Mouse (Mus musculus) forebrain, embryonic 10.5 days (tissue): ENCODE data around the gene Gabrr3. TPM values are rescaled to one million over a fixed set of nuclear protein-coding genes. Genes with fewer than 3 reads are reported as not detected.
"Not testable (repeated sequence)": the region's sequence is repeated elsewhere in the genome, so short reads cannot be mapped to it uniquely, and the experiment has no call there.

Experiments
- DNase-seq: peaks from one replicate; pipeline ENCODE4 v3.0.0-alpha.2; 2017; ENCODE audit warnings: low spot score; ENCODE audit errors: extremely low spot score
- H3K27ac ChIP-seq: fragments of 300-500 bp; sonication (generic); 2 replicates; pipeline ENCODE4 v1.5.1; 2016; ENCODE audit warnings: mild to moderate bottlenecking
- H3K27me3 ChIP-seq: fragments of 300-500 bp; sonication (generic); 2 replicates; pipeline ENCODE4 v1.6.1; 2016; ENCODE audit warnings: mild to moderate bottlenecking; ENCODE audit not compliant: poor library complexity, severe bottlenecking
- H3K36me3 ChIP-seq: fragments of 300-500 bp; sonication (generic); replicated peaks from 2 replicates; pipeline ENCODE4 v1.6.1; 2016; ENCODE audit warnings: mild to moderate bottlenecking, moderate library complexity
- H3K4me1 ChIP-seq: fragments of 300-500 bp; sonication (generic); 2 replicates; pipeline ENCODE4 v1.6.1; 2016
- H3K4me3 ChIP-seq: fragments of 300-500 bp; sonication (generic); 2 replicates; pipeline ENCODE4 v1.5.1; 2016; ENCODE audit warnings: mild to moderate bottlenecking, moderate library complexity
- H3K9me3 ChIP-seq: fragments of 300-500 bp; sonication (generic); 2 replicates; pipeline ENCODE4 v1.6.1; 2016; ENCODE audit warnings: mild to moderate bottlenecking, moderate library complexity
- WGBS: fragments of 180-500 bp; shearing (Covaris S2); methylation state at CpG from one replicate; pipeline ENCODE4 v1.1.7; 2016; 5-methylcytosine and 5-hydroxymethylcytosine counted together
- polyA plus RNA-seq: library from polyadenylated mRNA; unstranded; fragments of >200 nt; fragmentation: Nextera tagmentation; extraction: Ambion mirVana; gene quantifications from 2 replicates; pipeline ENCODE4 v1.2.1, GENCODE M21; 2016

The Gabrr3 gene
- polyA plus RNA-seq, 1 experiment from 2014 or later: 0.04 TPM

GRCm38 (mm10) chr16:59427960-59428359 lies 20.8 kb downstream of the Gabrr3 start:
- no peak for DNase-seq

GRCm38 (mm10) chr16:59433181-59433580 lies 26.0 kb downstream of the Gabrr3 start:
- DNase-seq: no peak
- Histone ChIP-seq H3K27me3 (no peaks in the 10 kb centered on the region), H3K4me3 (no peak overlapping the region), H3K4me1 (no peaks in the 10 kb centered on the region), H3K27ac (no peak overlapping the region), H3K9me3 (no peaks in the 10 kb centered on the region), H3K36me3 (no peaks in the 10 kb centered on the region)
- WGBS: 78% methylated on average over 11 of the region's 11 CpGs

More at GRCm38 (mm10) chr16:59427960-59428359, 20.8 kb downstream of the Gabrr3 start:
- H3K27me3 ChIP-seq: no peaks in the 10 kb centered on the region
- no peak overlapping the region for H3K4me3 ChIP-seq
- no peak overlapping the region for H3K27ac ChIP-seq
- no peaks in the 10 kb centered on the region for H3K4me1 ChIP-seq
- WGBS: 79% methylated on average over 7 of the region's 7 CpGs
- H3K36me3 ChIP-seq: no peaks in the 10 kb centered on the region
- H3K9me3 ChIP-seq: no peaks in the 10 kb centered on the region

DNA sequence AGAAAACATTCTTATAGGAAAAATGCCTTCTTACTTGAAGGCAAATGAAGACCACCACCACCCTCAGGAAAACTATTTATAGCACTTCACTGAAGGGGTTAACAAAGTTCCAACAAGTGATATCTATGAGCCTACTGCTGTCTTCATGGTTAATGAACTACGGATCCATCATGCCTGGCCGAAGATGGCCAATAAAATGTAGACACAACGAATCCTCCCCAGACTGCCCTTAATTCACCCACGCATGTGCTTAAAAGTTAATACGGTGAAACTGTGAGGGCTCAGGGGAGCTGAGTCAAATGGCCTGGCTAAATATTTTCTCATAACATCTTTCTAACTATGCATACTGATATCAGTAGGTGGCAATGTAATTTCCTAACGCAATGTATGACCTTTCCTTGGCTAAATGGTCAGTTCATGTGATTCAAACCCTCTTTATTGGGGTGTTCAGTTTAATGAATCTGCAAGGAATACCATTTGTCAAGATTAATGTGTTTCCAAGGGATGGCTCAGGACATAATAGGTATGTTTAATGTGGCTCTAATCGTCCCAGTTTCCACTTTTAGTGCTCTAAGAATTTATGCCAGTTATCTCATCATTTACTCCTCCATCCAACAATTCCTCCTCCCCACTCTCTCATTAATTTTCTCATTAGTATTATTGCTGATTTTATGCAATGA lies 37.9 kb downstream of the Gabrr3 start:
- no peaks in the 10 kb centered on the region for H3K27me3 ChIP-seq
- H3K36me3 ChIP-seq: no peaks in the 10 kb centered on the region
- no peak overlapping the region for H3K4me3 ChIP-seq
- no peak for DNase-seq
- H3K27ac ChIP-seq: no peak overlapping the region
- no peaks in the 10 kb centered on the region for H3K9me3 ChIP-seq
- no peaks in the 10 kb centered on the region for H3K4me1 ChIP-seq
- WGBS: 94% methylated on average over 7 of the region's 7 CpGs

DNA sequence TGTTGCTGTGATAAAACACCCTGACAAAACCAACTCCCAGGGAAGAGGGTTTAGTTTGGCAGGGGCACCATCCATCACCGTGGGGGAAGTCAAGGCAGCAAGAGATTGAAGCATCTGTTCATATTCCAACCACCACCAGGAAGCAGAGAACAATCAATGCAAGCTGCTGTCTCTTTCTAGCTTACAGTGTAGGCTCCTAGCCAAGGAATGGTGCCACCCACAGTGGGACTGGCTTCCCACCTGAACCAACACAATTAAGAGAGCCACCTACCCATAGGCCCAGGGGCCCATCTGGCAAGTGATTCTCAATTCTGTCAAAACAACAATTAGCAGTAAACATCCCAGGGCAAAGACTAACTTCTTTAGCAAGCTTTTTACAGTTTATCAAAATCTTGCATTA lies 41.0 kb downstream of the Gabrr3 start:
- Histone ChIP-seq H3K27ac (no peak overlapping the region), H3K4me1 (no peaks in the 10 kb centered on the region), H3K9me3 (no peaks in the 10 kb centered on the region), H3K36me3 (no peaks in the 10 kb centered on the region), H3K27me3 (no peaks in the 10 kb centered on the region), H3K4me3 (no peak overlapping the region)
- DNase-seq: no peak
- WGBS: 88% methylated on average over 1 of the region's 1 CpGs

- no peaks in the 10 kb centered on the region for H3K27me3 ChIP-seq
- H3K9me3 ChIP-seq: no peaks in the 10 kb centered on the region
- no peaks in the 10 kb centered on the region for H3K4me1 ChIP-seq
- H3K4me3 ChIP-seq: no peak overlapping the region
- H3K27ac ChIP-seq: no peak overlapping the region
- DNase-seq: no peak
- no peaks in the 10 kb centered on the region for H3K36me3 ChIP-seq
These were observed 42.0 kb downstream of the Gabrr3 start for GRCm38 (mm10) chr16:59449092-59449491.

GRCm38 (mm10) chr16:59451813-59452212 lies 44.7 kb downstream of the Gabrr3 start:
- no peaks in the 10 kb centered on the region for H3K9me3 ChIP-seq
- H3K36me3 ChIP-seq: no peaks in the 10 kb centered on the region
- DNase-seq: no peak
- H3K4me1 ChIP-seq: no peaks in the 10 kb centered on the region
- 88% methylated on average over 5 of the region's 5 CpGs for WGBS
- no peak overlapping the region for H3K27ac ChIP-seq
- H3K27me3 ChIP-seq: no peaks in the 10 kb centered on the region
- H3K4me3 ChIP-seq: no peak overlapping the region

GRCm38 (mm10) chr16:59459259-59459861 lies 52.2 kb downstream of the Gabrr3 start:
- not testable (repeated sequence) for H3K36me3 ChIP-seq, H3K27me3 ChIP-seq, DNase-seq, H3K27ac ChIP-seq, H3K4me3 ChIP-seq, H3K4me1 ChIP-seq, H3K9me3 ChIP-seq
- 75% methylated on average over 5 of the region's 5 CpGs for WGBS

DNA sequence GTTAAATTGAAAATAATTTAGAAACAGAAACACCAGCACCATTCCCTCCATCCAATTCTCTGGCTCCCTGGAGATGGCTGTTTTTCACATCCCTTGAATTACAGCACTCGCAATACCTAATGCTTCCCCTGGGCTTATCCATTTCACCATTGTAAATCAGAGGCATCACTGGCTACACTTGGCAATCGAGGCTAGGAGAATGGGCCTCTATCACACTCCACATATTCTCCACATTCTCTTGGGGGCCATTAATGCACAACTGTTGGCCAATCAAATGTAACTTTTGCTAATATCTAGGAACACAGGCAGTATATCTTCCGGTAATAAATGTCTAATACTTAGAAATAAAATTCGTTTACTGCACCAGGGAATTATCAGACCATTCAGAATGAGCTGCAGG lies 56.4 kb downstream of the Gabrr3 start:
- Histone ChIP-seq H3K27ac (no peak overlapping the region), H3K36me3 (no peaks in the 10 kb centered on the region), H3K9me3 (peaks cover 4% of the 10 kb centered on the region; the same call in 1 of the 2 replicates), H3K27me3 (no peaks in the 10 kb centered on the region), H3K4me3 (no peak overlapping the region), H3K4me1 (no peaks in the 10 kb centered on the region)
- WGBS: 83% methylated on average over 4 of the region's 4 CpGs
- DNase-seq: no peak

DNA sequence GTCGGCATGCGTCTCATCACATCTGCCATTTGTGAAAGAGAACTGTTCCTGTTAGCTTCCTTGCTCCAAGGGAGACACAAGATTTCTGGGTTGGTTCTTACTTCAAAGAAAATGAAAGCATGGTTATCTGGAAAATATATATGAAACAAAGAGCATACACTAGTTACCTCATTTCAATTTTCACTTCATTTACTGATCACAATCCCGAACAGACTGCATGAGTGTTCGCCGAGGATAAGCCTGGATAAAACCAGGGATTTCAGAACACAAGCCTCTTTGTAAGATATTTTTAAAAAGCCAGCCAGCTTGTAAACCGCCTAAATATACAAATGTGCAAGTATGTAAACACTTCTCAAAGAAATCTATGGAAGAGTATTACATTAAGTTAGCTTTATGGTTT lies 56.8 kb downstream of the Gabrr3 start:
- Histone ChIP-seq H3K9me3 (peaks cover 4% of the 10 kb centered on the region; the same call in 1 of the 2 replicates), H3K36me3 (no peaks in the 10 kb centered on the region), H3K27me3 (no peaks in the 10 kb centered on the region), H3K4me3 (no peak overlapping the region), H3K4me1 (no peaks in the 10 kb centered on the region), H3K27ac (no peak overlapping the region)
- no peak for DNase-seq
- 93% methylated on average over 6 of the region's 6 CpGs for WGBS

- Histone ChIP-seq H3K4me3 (no peak overlapping the region), H3K27ac (no peak overlapping the region), H3K27me3 (no peaks in the 10 kb centered on the region), H3K9me3 (no peaks in the 10 kb centered on the region; the same call in 1 of the 2 replicates), H3K36me3 (no peaks in the 10 kb centered on the region), H3K4me1 (peaks cover 16% of the 10 kb centered on the region)
- 90% methylated on average over 1 of the region's 1 CpGs for WGBS
- peak; percentile 8 for DNase-seq
These were observed 62.7 kb downstream of the Gabrr3 start for GRCm38 (mm10) chr16:59469846-59470245.

GRCm38 (mm10) chr16:59471637-59472278 lies 64.6 kb downstream of the Gabrr3 start, which contains the start of gene Riox2:
Gene Riox2, plus strand, starts transcription at chr16:59471775.
- no peaks in the 10 kb centered on the region for H3K9me3 ChIP-seq
- peak within 1 kb of the TSS; percentile 74 for H3K4me3 ChIP-seq
- DNase-seq: peak; percentile 82
- peaks cover 16% of the 10 kb centered on the region for H3K4me1 ChIP-seq
- no peaks in the 10 kb centered on the region for H3K27me3 ChIP-seq
- peaks cover 15% of the 10 kb centered on the region for H3K36me3 ChIP-seq
- 2% methylated on average over 56 of the region's 56 CpGs for WGBS
- H3K27ac ChIP-seq: peak within 1 kb of the TSS; percentile 93

- Histone ChIP-seq H3K27me3 (no peaks in the 10 kb centered on the region), H3K27ac (peak overlapping the region; percentile 93; the same call in 1 of the 2 replicates), H3K4me3 (peak overlapping the region; percentile 74), H3K36me3 (peaks cover 23% of the 10 kb centered on the region), H3K9me3 (no peaks in the 10 kb centered on the region), H3K4me1 (peaks cover 16% of the 10 kb centered on the region)
- no peak for DNase-seq
- WGBS: 64% methylated on average over 6 of the region's 6 CpGs
These were observed 65.4 kb downstream of the Gabrr3 start for GRCm38 (mm10) chr16:59472546-59472945.

DNA sequence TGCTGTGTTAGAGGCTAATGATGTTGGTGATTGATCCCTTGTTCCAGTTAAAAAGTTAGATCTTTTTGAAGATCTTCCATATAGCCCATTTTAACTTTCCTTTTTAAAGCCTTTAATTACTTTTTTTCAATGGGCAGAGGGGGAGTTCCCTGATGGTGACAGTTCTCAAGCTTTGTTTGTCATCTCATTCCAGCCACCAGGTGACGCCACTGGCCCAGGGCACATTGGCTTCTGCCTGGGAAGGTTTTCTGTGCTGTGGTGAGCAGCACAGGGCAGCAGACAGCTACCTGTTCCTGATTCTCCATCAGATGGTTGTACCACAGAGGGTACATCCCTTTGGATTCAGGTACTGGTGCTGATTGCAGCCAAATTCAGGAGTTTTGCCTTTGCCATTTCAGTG lies 67.7 kb downstream of the Gabrr3 start:
- WGBS: 22% methylated on average over 1 of the region's 1 CpGs
- no peak overlapping the region for H3K27ac ChIP-seq
- no peak overlapping the region for H3K4me3 ChIP-seq
- DNase-seq: peak; percentile 26
- H3K9me3 ChIP-seq: no peaks in the 10 kb centered on the region
- no peaks in the 10 kb centered on the region for H3K27me3 ChIP-seq
- peaks cover 16% of the 10 kb centered on the region for H3K4me1 ChIP-seq
- peaks cover 41% of the 10 kb centered on the region for H3K36me3 ChIP-seq
